Comparison of ENCODE assay signal across 8 mouse cellular contexts in genomic region chr19:54045412-54045811, GRCm38 (mm10). TPM values are rescaled to one million over a fixed set of nuclear protein-coding genes. Genes with fewer than 3 reads are reported as not detected.
DNase-seq lines count a peak whose midpoint lies in the region; ATAC-seq and TF ChIP-seq lines count a peak whose summit lies in the region.

No protein-coding gene starts in this region.

- no peaks in the 10 kb centered on the region for H3K9me3 ChIP-seq in heart, embryonic 13.5 days
- H3K9me3 ChIP-seq in liver, embryonic 13.5 days (replicated peaks): no peaks in the 10 kb centered on the region

- peaks cover 28% of the 10 kb centered on the region for H3K27me3 ChIP-seq in spleen, adult 2 months (ENCODE audit: control insufficient read depth, insufficient read depth, low read length)
- peaks cover 77% of the 10 kb centered on the region for H3K27me3 ChIP-seq in heart, embryonic 13.5 days (replicated peaks)
- H3K27me3 ChIP-seq in liver, embryonic 13.5 days: peaks cover 82% of the 10 kb centered on the region

- TF ChIP-seq POLR2A in spleen, adult 2 months (IDR thresholded peaks at IDR 0.05; ENCODE audit: low read depth, low read length): no peak

- peak overlapping the region; percentile 72 for H3K27ac ChIP-seq in gastrocnemius, adult 2 months
- no peak overlapping the region for H3K27ac ChIP-seq in spleen, adult 2 months (ENCODE audit: insufficient read depth, low read length)
- H3K27ac ChIP-seq in heart, embryonic 13.5 days (replicated peaks): no peak overlapping the region
- no peak overlapping the region for H3K27ac ChIP-seq in liver, embryonic 13.5 days

- H3K4me2 ChIP-seq in heart, embryonic 13.5 days: peak overlapping the region; percentile 90
- peak overlapping the region; percentile 69 for H3K4me2 ChIP-seq in liver, embryonic 13.5 days

- H3K36me3 ChIP-seq in spleen, adult 2 months (ENCODE audit: control insufficient read depth, insufficient read depth, low read length): no peaks in the 10 kb centered on the region
- no peaks in the 10 kb centered on the region for H3K36me3 ChIP-seq in heart, embryonic 13.5 days
- no peaks in the 10 kb centered on the region for H3K36me3 ChIP-seq in liver, embryonic 13.5 days

- TF ChIP-seq CTCF in gastrocnemius, adult 2 months (IDR thresholded peaks at IDR 0.05): no peak
- no peak for TF ChIP-seq CTCF in spleen, adult 2 months (IDR thresholded peaks at IDR 0.05; ENCODE audit: extremely low read depth, insufficient read depth, insufficient read length, insufficient replicate concordance)

- peak overlapping the region; percentile 81 for H3K4me3 ChIP-seq in gastrocnemius, adult 2 months
- H3K4me3 ChIP-seq in spleen, adult 2 months (ENCODE audit: extremely low read depth, insufficient read depth, insufficient read length): peak overlapping the region; percentile 33; the same call in 1 of the 2 replicates
- peak overlapping the region; percentile 58 for H3K4me3 ChIP-seq in heart, embryonic 13.5 days
- peak overlapping the region; percentile 54 for H3K4me3 ChIP-seq in liver, embryonic 13.5 days (replicated peaks)

- 3% methylated on average over 29 of the region's 29 CpGs for WGBS in spleen, adult 2 months
- WGBS in heart, embryonic 13.5 days: 1% methylated on average over 29 of the region's 29 CpGs
- WGBS in liver, embryonic 13.5 days (ENCODE audit: insufficient replicate concordance): 3% methylated on average over 29 of the region's 29 CpGs

- peak; percentile 34 for DNase-seq in gastrocnemius, adult 2 months
- no peak for DNase-seq in gastrocnemius, adult 8-10 months (ENCODE audit: low spot score in 2 of 2)
- no peak for DNase-seq in spleen, adult 2 months (ENCODE audit: low read depth in 1 of 2, low spot score in 2 of 2)
- DNase-seq in spleen, adult 12 weeks (ENCODE audit: low spot score): no peak
- no peak for DNase-seq in liver, embryonic 13.5 days
- DNase-seq in testis, postnatal 10 days (ENCODE audit: low spot score): peak; percentile 54
- DNase-seq in left cerebral cortex, adult 11 months (ENCODE audit: low spot score): no peak

- peaks cover 19% of the 10 kb centered on the region for H3K4me1 ChIP-seq in spleen, adult 2 months (ENCODE audit: control insufficient read depth, insufficient read depth, insufficient read length)
- peaks cover 42% of the 10 kb centered on the region for H3K4me1 ChIP-seq in heart, embryonic 13.5 days
- peaks cover 44% of the 10 kb centered on the region for H3K4me1 ChIP-seq in liver, embryonic 13.5 days (replicated peaks)

- intact Hi-C loops in gastrocnemius, adult 2 months (cut with DNase I): loop anchor here (10.0 kb wide), 2 partner anchors 199 to 1159 kb away; no protein-coding TSS in a partner anchor

- H3K9ac ChIP-seq in heart, embryonic 13.5 days: peak overlapping the region; percentile 72
- no peak overlapping the region for H3K9ac ChIP-seq in liver, embryonic 13.5 days

- ATAC-seq in heart, embryonic 13.5 days (ENCODE audit: extremely low read depth, insufficient number of reproducible peaks, low FRiP score, low TSS enrichment): no peak
- no peak for ATAC-seq in liver, embryonic 13.5 days (ENCODE audit: low read depth)

RNA-seq across cellular contexts. Expression of gene Adra2a, which starts 1.5 kb away (rescaled TPM):
- total RNA-seq in gastrocnemius, adult 2 months (2021): under 1 TPM; 0.28 to 0.36 TPM
- under 1 TPM; 0.10 to 0.38 (median 0.24) TPM for total RNA-seq in gastrocnemius, adult 8-10 months (2022)
- polyA plus RNA-seq in spleen, adult 2 months (2012; rRNA removed): 0.83 and 1.3 TPM in 2 replicates
- not detected in 2 replicates for polyA plus RNA-seq in heart, embryonic 13.5 days (2015; fragmentation: Nextera tagmentation; extraction: Ambion mirVana)
- polyA plus RNA-seq in liver, embryonic 13.5 days (2015; fragmentation: Nextera tagmentation; extraction: Ambion mirVana): 0.05 and 0.12 TPM in 2 replicates

Comparison
In these comparisons a context has a peak if more than half of its experiments do, and no peak if none do; other contexts are left out.
1. DNase-seq: peak in gastrocnemius, adult 2 months (single experiment) and testis, postnatal 10 days (single experiment); none in gastrocnemius, adult 8-10 months (0 of 2), spleen, adult 2 months (0 of 2), spleen, adult 12 weeks (single experiment), liver, embryonic 13.5 days (single experiment) and left cerebral cortex, adult 11 months (single experiment).
2. Peak in every context shown above with its lines, with median percentiles within 50 percentile points of each other: H3K4me3 ChIP-seq.